Mouse (Mus musculus) erythroblast, embryonic 14.5 days (primary cell): Measurements from ENCODE around the gene Ms4a12.

Source experiments
- GATA1 ChIP-seq: IDR thresholded peaks from 2 replicates; pipeline ENCODE4 v1.6.1; 2012; ENCODE audit warnings: low read length, inconsistent platforms, mixed read lengths
- TAL1 ChIP-seq: IDR thresholded peaks from 3 replicates; pipeline ENCODE4 v1.6.1; 2012; ENCODE audit warnings: low read length, inconsistent platforms, mixed read lengths

DNA sequence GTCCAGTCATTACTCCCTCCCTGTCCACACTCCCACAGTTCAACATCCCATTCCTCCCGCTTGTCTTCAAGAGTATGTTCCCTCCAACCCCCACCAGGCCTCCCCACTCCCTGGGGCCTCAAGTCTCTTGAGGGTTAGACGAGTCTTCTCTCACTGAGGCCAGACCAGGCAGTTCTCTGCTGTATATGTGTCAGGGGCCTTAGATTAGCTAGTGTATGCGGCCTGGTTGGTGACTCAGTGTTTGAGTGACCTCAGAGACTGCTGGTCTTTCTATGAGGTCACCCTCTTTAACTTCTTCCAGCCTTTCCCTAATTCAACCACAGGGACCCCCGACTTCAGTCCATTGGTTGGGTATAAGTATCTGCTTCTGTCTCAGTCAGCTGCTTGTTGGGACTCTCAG is 34.7 kb upstream of the Ms4a12 start:
- TF ChIP-seq GATA1, result no peak
- TF ChIP-seq TAL1, result no peak
